Mouse (Mus musculus): ENCODE measurements at regions not wholly inside any gene's neighbourhood (a gene's known extent, or its start where the extent isn't known, plus 50 kb on each side); places are given as distances from the start of the nearest gene placed in this dataset.

DNA sequence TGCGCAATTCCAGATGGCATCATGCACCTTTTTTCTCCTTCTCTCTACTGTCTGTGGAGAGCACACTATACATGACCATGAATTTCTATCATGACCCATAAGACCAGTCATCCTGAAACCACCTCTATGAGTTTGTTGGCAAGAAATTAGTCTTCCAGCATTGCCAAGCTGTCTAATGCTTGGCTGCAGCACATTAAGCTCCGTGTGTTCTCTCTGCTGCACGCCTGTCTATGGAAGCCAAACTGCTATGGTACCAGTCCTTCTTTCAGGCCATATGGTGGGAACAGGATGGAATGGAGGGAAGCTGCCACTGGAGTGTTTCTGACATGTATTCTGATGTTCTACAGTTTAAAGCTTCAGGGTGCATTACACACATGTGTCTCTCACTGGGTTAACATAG is 121.0 kb upstream of the Cblb start:
- no peak for DNase-seq (ENCODE audit: low spot score in 2 of 2)

DNA sequence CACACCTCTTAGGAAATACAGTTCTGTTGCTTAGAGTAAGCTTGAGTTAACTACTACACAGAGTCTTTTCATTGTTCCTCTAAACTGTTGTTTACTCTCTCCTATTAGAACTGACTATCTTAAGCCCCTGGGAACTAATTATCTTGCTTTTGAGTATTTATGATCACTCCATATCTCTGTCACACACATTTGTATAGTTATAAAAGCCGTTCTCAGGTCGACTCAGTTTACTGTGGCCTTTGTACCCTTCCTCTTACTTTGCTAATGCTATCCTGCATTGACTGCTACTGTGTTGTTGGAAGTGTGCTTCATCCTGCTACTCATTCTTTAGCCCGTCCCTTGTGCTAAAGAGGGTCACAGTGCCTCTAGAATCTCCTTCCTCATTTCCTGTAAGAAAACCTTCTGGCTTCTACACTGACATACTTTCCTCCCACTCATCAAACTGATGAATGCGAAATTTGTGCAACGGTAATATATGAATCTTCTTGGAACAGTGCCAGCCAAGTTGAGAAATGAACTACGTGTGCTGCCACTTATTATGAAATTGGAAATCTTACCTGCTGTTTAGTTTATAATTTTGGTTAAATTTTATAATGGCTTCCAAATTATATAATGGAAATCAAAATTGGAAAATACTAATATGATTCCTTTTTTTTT is 119.8 kb upstream of the Cblb start:
- no peak for DNase-seq (ENCODE audit: low spot score in 2 of 2)

DNA sequence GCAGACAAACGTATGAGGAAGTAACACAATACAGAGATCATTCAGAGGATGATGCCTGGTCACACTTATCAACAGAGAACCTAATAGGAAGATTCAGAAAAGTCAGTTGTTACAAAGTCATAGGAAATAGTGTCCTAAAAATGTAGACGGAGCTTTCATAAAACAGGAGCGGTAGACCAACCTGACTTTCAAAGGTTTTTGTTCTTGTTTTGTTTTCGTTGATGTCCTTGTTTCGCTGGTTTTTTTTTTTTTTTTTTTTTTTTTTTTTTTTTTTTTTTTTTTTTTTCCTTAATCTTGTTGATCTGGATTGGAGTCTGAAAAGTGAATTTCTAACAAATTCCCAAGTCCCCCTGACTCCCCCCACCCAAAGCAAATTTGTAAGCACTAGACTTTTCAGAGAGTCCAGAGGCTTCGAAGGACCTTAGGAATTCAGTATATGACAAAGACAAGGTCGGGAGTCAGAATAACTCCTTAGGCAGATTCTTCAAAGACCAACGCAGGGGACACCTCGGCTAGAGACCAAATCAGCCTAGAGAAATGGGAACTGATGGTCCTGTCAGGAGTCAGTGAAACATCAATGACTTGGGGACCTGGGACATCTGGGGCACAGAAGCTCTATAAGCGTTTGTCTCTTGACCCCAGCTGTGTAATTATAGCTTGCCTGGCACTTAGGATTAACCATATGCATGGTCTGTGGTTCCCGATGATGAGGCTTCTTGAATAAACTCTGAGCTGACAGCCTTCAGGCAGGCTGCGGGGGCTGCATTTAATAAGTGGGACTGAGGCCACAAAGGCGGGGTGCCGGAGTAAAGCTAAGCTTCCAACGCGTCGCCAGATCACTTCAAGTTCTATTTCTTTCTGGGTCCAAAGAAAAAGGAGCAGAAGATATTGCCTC is 115.7 kb upstream of the Cblb start:
- DNase-seq (ENCODE audit: low spot score in 2 of 2) = no peak

DNA sequence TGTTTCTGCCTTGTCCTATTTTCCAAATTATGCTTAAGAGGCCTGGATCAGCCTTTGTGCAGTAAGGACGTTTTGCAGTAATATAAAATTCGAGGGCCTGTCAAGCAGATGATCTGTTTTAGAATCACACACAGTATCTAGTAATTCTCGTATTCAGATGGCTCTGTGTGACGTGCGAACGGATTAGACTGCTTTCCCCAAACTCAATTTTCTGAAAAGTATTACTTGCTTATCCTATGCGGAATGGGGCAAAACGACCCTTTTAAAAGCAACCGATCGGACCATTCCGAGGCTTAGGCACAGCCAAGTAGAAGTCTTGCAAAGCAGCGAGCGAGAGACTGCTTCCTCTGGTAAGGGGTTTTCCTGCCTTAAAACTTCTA is 115.1 kb upstream of the Cblb start:
- no peak for DNase-seq (ENCODE audit: low spot score in 2 of 2)

DNA sequence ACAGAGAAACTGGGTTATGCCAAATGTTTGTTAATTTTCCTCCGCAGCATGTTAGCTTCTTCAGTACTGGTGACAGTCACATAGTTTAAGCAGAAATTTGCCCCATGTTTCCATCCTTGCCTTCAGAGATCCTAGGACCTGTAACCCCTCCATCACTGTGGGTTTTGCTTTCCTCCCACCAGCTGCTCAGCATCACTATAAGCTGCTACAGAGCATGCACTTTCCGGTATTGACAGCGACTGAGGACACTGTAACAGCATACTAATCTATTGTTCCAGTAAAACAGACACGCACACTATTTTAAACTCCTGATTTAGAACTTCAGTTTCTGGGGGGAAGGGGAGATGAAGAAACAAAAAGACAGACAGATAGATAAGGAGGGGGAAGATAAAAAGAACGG is 114.7 kb upstream of the Cblb start:
- DNase-seq (ENCODE audit: low spot score in 2 of 2) = no peak

DNA sequence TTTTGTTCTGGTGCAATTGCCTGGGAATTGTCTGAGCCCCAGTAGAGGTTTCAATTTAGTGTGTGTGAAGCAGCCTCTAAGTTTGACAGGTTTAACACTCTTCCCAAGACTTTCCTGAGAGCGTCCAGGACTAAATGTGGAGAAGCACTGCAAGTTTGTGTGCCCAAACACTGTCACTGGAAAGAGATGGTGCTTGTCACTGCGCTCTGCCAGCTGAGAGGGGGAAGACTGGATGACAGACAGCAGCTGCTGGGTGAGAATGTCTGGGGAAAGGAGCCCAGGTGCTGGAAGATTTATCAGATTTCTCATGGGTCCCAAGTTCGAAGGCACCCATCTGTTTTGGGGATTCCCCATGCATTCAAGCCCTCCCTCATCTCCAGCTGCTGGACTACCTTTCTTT is 114.2 kb upstream of the Cblb start:
- DNase-seq (ENCODE audit: low spot score in 2 of 2) = no peak

DNA sequence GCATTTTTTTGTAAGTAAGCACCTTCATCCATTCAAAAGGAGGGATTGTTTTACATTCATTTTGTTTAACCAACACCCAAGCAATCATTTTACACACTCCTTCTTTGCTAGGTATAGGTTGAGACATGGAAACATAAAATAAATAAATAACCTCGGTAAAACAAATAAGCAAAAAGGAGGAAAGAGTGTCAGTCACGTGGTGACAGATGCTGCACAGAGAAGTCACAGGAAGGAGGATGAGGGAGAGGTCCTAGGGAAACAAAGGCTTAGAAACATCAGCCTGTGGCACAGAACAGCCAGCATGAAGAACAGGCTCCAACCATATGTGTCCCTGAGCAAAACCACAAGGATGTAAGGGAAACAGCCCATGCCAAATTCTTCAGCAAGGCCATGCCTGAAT is 113.5 kb upstream of the Cblb start:
- DNase-seq (ENCODE audit: low spot score in 2 of 2) = no peak

DNA sequence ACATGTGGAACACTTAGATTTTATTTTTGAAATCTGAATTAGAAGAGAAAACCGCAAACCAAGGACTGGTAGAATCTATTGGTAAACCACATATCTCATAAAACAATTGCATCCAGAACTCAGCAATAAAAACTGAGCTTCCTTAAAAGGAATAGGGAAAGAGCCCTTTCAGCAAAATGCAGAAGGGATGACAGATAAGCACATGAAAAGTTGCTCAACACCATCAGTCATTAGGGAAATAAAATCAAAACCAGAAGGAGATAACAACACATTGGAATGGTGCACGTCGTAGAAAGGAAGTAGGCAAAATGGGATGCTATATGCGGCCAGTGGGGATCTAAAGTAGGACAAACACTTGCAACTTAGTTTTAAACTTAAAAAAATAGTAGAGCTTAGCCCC is 110.0 kb upstream of the Cblb start:
- no peak for DNase-seq (ENCODE audit: low spot score in 2 of 2)

DNA sequence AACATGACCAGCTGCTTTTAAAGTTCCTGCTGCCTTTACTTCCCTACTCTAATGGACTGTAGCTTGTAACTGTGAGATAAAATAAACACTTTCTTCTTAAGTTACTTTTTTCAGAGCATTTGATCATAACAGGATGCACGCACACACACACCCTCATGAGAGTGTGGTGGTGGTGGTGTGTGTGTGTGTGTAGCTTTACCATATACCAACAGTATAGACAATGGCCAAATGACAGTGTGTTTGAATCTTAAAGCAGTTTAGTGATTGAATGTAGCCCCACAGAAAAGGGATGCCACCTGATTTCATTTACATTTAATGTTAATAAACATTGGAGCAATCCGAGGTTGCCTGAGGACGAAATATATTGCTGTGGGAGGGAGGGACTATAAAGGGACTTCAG is 108.4 kb upstream of the Cblb start:
- DNase-seq (ENCODE audit: low spot score in 2 of 2) = no peak

DNA sequence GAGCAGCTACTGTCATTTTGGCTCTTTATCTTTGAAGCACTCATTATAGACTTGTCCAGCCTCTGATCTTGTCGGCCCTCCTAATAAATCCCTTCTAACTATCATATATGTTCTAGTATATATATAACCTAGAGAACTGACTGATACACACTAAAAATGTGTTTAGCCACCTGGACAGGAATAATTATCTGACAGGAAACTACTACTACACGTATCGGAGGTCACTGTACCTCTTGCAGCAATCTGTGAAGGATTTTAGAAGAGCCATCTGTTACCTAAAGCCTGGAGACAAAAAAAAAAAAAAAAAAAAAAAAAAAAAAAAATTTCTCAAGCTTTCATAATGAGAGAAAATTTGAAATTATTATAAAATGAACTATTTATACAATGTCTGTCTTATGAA is 105.4 kb upstream of the Cblb start:
- DNase-seq (ENCODE audit: low spot score in 2 of 2) = no peak

DNA sequence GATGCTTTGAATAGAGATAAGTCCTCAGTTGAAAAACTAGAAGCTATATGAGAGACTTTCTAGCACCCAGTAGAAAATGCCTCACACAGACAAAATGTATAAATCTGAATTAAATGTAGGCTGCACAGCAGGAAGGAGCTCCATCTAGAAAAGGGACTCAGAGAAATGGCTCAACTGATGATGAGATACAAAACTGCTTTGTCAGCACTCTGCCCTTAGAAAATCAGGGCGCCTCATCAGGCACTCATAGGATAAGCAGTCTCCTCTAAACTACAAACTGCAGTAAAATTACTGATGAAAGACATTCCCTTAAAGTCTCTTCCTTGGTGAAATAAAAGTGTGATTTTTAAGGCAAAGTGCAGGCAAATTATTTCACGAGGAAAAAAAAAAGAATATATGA is 97.9 kb upstream of the Cblb start:
- no peak for DNase-seq (ENCODE audit: low spot score in 2 of 2)

DNA sequence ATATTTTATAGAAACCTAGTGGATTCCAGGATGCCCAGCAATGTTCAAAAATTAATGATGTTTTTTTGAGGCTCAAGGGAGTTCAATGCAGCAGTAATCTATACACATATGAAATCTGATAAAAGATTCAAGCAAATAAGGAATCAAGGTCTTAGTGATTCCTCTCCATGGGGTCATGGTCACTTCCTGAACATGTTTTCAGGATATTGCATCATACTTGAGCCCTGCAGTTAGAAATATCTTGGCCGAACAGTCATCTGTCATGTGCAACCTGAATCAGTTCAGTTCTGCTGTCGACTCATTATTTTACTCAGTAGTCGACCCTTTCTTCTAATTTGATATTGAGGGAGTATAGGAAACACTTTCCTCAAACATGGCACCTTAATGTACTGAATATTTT is 97.1 kb upstream of the Cblb start:
- DNase-seq (ENCODE audit: low spot score in 2 of 2) = no peak

DNA sequence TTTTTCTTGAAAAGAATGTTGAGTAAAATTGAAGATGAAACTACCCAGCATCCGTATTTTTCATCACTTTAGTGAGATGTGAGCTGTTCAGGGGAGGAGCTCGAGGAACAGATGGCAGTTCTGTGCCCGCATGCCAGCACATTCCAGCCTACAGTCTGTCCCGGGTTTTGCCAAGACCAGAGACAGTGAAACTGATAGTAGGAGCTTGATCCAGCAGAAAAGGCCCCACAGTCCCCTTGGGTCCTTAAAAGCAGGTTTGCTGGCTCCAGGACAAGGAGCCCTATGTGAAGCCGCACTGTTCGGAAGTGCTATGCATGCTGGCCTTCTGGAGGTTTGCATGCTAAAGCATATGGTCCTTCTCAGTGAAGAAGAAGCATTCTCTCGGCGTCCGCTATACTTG is 93.7 kb upstream of the Cblb start:
- no peak for DNase-seq (ENCODE audit: low spot score in 2 of 2)

DNA sequence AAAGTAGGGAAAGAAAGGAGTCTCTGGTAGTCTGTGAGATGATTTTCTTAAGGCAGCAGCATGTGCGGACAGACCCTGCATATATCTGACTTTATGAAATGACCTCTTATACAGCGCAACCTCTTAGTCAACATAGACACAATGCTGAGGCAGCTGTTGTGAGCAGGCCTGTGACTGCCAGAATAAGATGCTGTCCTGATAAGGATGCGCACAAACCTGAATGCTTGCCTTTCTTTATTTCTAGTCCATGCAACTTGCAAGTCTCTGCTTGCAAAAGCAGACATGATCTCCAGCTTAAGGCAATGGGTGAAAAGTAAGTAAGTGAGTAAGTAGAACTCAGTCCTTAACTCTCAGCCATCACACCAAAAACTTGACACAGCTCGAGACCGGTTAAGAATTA is 92.0 kb upstream of the Cblb start:
- DNase-seq (ENCODE audit: low spot score in 2 of 2) = no peak

DNA sequence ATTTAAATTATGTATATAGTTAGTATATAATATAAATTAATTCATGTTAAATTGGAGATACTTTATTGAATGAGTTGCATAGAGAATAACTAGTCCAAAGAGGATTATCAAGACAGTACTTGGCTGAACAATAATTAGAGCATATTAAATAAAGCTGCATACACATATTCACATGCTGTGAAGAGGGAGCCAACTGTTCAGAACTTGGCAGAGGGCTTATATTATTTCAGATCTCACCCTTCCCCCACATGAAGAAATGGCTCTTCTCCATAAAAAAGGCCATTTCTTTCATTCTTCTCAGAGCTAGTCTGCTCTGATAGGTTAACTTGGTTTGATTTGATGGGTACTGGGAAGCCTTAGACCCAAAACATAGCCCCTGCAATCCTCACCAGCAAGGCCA is 90.5 kb upstream of the Cblb start:
- DNase-seq (ENCODE audit: low spot score in 2 of 2) = no peak

DNA sequence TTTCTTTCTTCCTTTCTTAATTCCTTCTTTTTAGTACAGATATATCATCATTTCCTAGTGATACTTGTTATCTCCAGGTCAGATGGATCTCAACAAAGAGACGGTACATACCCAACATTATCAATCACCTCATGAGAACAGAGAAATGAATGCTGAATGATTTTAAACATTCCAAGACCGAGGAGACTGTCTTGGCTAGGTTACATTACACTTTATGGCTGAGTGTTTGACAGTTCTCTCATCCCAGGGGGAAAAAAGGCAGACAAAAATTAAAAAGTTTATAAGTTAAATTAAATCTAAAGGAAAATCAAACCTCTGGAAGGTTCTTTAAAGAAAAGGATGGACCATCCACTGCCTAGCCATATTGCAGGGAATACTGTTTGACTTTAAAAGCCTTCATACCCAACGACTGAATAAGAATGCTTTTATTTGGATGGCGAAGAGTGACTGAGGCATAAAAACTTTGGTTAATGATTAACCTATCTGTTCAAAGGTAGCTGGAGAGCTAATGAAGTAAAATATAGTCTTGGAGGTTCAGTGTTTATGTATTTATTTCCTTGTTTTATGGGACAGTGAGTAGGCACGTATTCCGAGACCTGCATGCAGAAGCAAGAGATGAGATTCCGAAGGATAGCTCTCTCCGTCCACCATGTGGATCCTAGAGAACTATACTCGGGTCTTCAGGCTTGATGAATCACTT is 88.4 kb upstream of the Cblb start:
- DNase-seq (ENCODE audit: low spot score in 2 of 2) = no peak

DNA sequence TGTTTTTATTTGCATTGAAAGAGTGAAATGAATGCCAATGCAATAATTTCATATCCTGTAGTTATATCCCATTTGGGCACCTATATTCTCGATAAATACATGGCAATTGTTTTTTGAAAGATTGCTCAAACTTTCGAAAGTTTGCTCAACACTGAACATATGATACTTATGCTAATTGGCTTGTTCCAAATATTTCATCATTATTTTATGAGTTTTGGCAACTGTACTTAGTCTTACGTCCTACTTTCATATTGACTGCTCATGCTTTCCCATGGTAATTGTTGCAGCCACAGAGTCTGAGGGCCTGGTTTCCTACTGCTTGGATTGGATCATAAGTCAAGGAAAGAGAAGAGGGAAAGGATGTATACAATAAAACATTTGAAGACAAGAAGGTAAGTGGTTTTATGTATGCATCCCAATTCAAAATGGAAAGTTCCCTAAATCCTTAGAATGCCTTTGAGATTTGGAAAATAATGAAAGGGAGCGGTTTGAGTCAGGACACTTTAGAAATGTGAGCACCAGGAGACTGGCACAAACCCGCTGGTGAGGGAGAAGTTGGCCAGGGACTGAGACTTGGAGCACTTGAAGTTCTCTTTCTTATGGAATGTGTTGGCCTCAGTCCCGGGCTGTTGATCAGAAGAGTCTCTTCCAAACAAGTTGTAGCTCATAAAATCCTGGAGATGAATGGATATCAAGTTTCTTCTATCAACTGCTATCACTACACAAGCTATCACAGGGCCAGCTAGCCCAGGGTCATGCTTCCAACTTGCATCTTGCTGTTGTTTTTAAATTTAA is 63.8 kb upstream of the Cblb start:
- no peak for DNase-seq (ENCODE audit: low spot score in 2 of 2)
